Mouse (Mus musculus) heart, embryonic 13.5 days (tissue): Measurements from ENCODE around the gene Krt78. TPM values are rescaled to one million over a fixed set of nuclear protein-coding genes. Genes with fewer than 3 reads are reported as not detected.
A peak's percentile ranks its signal among the peaks of the same experiment; 100 is the strongest.
"Not testable (repeated sequence)": the region's sequence is repeated elsewhere in the genome, so short reads cannot be mapped to it uniquely, and the experiment has no call there.

Experiments used
- ATAC-seq: fragments of 200-750 bp; cut with Nextera tagmentation; 2 replicates; pipeline ENCODE4 v1.8.0; 2017; ENCODE audit warnings: moderate TSS enrichment; ENCODE audit not compliant: insufficient number of reproducible peaks, low FRiP score, low TSS enrichment; ENCODE audit errors: extremely low read depth
- H3K27ac ChIP-seq: fragments of 300-500 bp; sonication (generic); replicated peaks from 2 replicates; pipeline ENCODE4 v1.5.1; 2015; ENCODE audit warnings: moderate library complexity, mild to moderate bottlenecking, inconsistent platforms
- H3K27me3 ChIP-seq: fragments of 300-500 bp; sonication (generic); replicated peaks from 2 replicates; pipeline ENCODE4 v1.6.1; 2015; ENCODE audit warnings: mild to moderate bottlenecking, inconsistent platforms
- H3K36me3 ChIP-seq: fragments of 300-500 bp; sonication (generic); 2 replicates; pipeline ENCODE4 v1.6.1; 2015; ENCODE audit warnings: mild to moderate bottlenecking, inconsistent platforms
- H3K4me1 ChIP-seq: fragments of 300-500 bp; sonication (generic); 2 replicates; pipeline ENCODE4 v1.6.1; 2015; ENCODE audit warnings: inconsistent platforms
- H3K4me2 ChIP-seq: fragments of 300-500 bp; sonication (generic); 2 replicates; pipeline ENCODE4 v1.6.1; 2015; ENCODE audit warnings: inconsistent platforms, mild to moderate bottlenecking, moderate library complexity
- H3K4me3 ChIP-seq: fragments of 300-500 bp; sonication (generic); 2 replicates; pipeline ENCODE4 v1.5.1; 2015; ENCODE audit warnings: moderate library complexity, mild to moderate bottlenecking, inconsistent platforms
- H3K9ac ChIP-seq: fragments of 300-500 bp; sonication (generic); 2 replicates; pipeline ENCODE4 v1.6.1; 2015; ENCODE audit warnings: inconsistent platforms, mild to moderate bottlenecking, moderate library complexity
- H3K9me3 ChIP-seq: fragments of 300-500 bp; sonication (generic); 2 replicates; pipeline ENCODE4 v1.6.1; 2016; ENCODE audit warnings: inconsistent platforms
- WGBS: fragments of 180-500 bp; shearing (Covaris S2); methylation state at CpG from one replicate; pipeline ENCODE4 v1.1.7; 2015; ENCODE audit warnings: mixed read lengths; 5-methylcytosine and 5-hydroxymethylcytosine counted together
- polyA plus RNA-seq: library from polyadenylated mRNA; unstranded; fragments of >200 nt; fragmentation: Nextera tagmentation; extraction: Ambion mirVana; gene quantifications from 2 replicates; pipeline ENCODE4 v1.2.1, GENCODE M21; 2015

The Krt78 gene
- not detected in 2 replicates for polyA plus RNA-seq

DNA sequence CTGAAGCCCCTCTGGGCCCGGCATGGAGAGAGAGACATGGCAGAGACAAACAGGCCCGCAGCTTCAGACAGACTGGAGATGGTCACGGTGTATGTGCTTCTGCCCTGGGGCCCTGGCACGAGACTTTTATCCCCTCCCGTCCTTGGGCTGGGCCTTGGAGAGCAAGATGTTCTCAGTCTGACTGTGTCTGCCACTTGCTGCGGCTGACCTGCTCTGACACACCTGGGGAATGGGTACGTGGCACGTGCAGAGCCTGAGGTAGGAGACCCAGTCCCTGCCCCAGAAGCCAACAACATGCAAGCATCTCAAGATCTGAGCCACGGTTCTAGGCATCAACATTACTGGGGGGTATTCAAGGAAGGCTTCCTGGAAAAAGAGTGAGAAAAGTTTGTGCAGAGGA, at the start of gene Krt78:
Krt78 (minus strand) TSS at position 101 of the 400 bp plus-strand sequence.
- H3K4me2 ChIP-seq: no peak within 1 kb of the TSS
- no peaks in the 10 kb centered on the region for H3K36me3 ChIP-seq
- no peaks in the 10 kb centered on the region for H3K9me3 ChIP-seq
- no peak within 1 kb of the TSS for H3K9ac ChIP-seq
- H3K4me1 ChIP-seq: no peaks in the 10 kb centered on the region
- H3K4me3 ChIP-seq: no peak within 1 kb of the TSS
- no peak within 1 kb of the TSS for H3K27ac ChIP-seq
- ATAC-seq: no peak
- WGBS: 67% methylated on average over 9 of the region's 9 CpGs
- peaks cover 32% of the 10 kb centered on the region for H3K27me3 ChIP-seq

DNA sequence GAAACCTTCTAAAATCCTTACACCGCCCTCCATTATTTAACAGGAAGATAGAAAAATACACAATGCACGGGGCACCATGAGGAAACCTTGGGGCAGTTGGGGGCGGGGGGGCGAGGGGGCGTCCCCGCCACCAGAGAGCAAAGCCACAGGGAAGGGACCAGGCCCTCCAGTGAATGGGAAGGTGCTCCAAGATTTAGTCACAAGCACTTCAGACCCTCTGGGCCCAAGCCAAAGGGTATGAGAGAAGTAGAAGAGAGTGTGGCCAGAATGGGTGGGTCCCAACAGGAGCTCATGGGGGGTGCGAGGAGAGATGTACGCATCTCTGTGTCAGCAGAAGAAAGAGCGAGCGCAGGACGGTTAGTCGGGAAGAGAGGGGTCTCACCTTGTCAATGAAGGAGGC, 49.4 kb upstream of the Krt78 start:
- 18% methylated on average over 12 of the region's 12 CpGs for WGBS
- no peak for ATAC-seq
- H3K27ac ChIP-seq: no peak overlapping the region

DNA sequence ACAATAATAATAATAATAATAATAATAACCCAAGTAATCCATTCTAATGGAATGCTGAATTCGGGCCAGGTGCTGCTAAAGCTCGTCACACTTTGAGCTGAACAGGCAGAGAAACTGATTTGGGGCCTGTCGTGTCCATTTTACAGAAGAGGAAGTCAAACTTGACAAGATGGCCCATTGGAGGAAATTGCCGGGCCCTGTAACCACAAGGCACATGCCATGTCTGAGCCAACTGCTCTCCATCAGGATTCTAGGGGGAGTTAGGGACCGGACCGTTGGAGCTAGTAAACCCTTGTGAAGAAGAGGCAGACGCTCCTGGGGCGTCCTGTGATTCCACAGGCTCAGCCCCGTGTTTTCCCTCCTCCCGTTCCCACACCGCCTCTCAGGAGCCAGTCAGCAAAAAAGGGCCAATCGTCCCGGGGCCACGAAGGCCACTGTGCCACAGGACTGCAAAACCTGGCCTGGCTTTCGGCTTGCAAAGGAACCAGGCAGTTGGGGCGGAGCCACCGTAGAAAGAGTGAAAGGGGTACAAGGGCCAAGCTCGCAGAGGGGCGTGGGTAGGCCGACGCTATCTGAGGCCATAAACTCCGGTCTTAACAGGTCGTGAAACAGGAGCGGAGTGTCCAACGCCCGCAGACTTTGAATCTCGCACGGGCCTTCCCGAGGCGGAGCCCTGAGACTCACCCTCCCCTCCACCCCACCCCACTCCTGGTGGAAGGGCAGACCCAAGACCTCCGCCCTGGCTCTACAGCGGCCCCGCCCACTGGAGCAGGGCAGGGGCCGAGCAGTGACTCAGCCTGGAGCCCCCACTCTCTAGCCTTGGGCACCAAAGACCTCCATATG, 48.8 kb upstream of the Krt78 start:
- peaks cover 58% of the 10 kb centered on the region for H3K27me3 ChIP-seq
- ATAC-seq: peak; percentile 65
- 4% methylated on average over 34 of the region's 34 CpGs for WGBS

More for the DNA sequence above, 49.4 kb upstream of the Krt78 start:
- no peaks in the 10 kb centered on the region for H3K36me3 ChIP-seq
- H3K4me2 ChIP-seq: peak overlapping the region; percentile 70
- H3K4me1 ChIP-seq: peaks cover 18% of the 10 kb centered on the region
- peak overlapping the region; percentile 77 for H3K9ac ChIP-seq
- H3K9me3 ChIP-seq: no peaks in the 10 kb centered on the region
- H3K4me3 ChIP-seq: peak overlapping the region; percentile 57
- H3K27me3 ChIP-seq: peaks cover 64% of the 10 kb centered on the region

DNA sequence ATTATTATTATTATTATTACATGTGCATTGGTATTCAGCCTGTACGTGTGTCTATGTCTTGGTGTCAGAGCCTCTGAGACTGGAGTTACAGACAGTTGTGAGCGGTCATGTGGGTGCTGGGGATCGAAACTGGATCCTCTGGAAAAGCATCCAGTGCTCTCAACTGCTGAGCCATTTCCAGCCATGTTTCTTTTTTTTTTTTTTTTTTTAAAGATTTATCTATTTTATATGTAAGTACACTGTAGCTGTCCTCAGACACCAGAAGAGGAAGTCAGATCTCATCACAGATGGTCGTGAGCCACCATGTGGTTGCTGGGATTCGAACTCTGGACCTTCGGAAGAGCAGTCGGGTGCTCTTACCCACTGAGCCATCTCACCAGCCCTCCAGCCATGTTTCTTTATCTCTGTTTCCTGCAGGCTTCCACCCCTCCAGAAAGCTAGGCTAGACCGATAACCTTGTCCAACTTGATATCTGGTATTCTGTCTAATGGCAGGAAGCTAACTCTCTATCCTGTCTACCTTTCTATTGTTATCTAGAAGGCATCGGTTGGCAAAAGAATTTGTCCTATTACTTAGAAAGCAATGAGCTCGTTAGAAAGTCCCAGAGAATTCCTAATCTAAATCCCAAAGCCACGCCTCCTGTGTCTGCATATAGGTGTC, 45.7 kb upstream of the Krt78 start:
- WGBS: 72% methylated on average over 11 of the region's 11 CpGs
- H3K4me1 ChIP-seq: peaks cover 18% of the 10 kb centered on the region
- no peak for ATAC-seq
- no peak overlapping the region for H3K4me3 ChIP-seq
- H3K4me2 ChIP-seq: no peak overlapping the region
- no peak overlapping the region for H3K9ac ChIP-seq
- H3K36me3 ChIP-seq: no peaks in the 10 kb centered on the region
- peaks cover 7% of the 10 kb centered on the region; the same call in 1 of the 2 replicates for H3K9me3 ChIP-seq
- peaks cover 31% of the 10 kb centered on the region for H3K27me3 ChIP-seq
- no peak overlapping the region for H3K27ac ChIP-seq

More for the DNA sequence above, 48.8 kb upstream of the Krt78 start:
- no peaks in the 10 kb centered on the region for H3K36me3 ChIP-seq
- H3K4me2 ChIP-seq: peak overlapping the region; percentile 70
- no peaks in the 10 kb centered on the region for H3K9me3 ChIP-seq
- H3K4me3 ChIP-seq: peak overlapping the region; percentile 57
- H3K27ac ChIP-seq: no peak overlapping the region
- H3K4me1 ChIP-seq: peaks cover 18% of the 10 kb centered on the region
- H3K9ac ChIP-seq: peak overlapping the region; percentile 77

DNA sequence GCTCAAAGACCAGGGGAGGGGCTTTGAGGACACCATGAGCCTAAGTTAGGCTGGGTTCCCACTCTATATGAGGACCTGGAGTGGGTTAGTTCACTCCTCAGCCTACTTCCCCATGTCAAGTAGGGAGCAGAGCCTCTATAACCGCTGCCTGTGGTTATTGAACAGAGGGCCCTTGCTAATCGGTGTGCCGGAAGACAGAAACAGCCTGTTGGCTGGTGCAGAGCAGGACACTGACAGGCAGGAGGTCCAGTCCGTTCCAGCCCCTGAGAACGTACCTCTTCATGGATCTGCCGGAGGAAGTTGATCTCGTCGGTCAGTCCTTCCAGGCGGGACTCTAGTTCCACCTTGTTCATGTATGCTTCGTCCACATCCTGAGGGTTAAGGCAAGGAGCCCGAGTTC, 45.1 kb upstream of the Krt78 start:
- no peak overlapping the region for H3K9ac ChIP-seq
- H3K4me3 ChIP-seq: no peak overlapping the region
- no peak overlapping the region for H3K27ac ChIP-seq
- peaks cover 15% of the 10 kb centered on the region for H3K4me1 ChIP-seq
- peaks cover 7% of the 10 kb centered on the region; the same call in 1 of the 2 replicates for H3K9me3 ChIP-seq
- H3K4me2 ChIP-seq: no peak overlapping the region
- H3K36me3 ChIP-seq: no peaks in the 10 kb centered on the region
- WGBS: 86% methylated on average over 11 of the region's 11 CpGs
- peaks cover 25% of the 10 kb centered on the region for H3K27me3 ChIP-seq
- no peak for ATAC-seq

DNA sequence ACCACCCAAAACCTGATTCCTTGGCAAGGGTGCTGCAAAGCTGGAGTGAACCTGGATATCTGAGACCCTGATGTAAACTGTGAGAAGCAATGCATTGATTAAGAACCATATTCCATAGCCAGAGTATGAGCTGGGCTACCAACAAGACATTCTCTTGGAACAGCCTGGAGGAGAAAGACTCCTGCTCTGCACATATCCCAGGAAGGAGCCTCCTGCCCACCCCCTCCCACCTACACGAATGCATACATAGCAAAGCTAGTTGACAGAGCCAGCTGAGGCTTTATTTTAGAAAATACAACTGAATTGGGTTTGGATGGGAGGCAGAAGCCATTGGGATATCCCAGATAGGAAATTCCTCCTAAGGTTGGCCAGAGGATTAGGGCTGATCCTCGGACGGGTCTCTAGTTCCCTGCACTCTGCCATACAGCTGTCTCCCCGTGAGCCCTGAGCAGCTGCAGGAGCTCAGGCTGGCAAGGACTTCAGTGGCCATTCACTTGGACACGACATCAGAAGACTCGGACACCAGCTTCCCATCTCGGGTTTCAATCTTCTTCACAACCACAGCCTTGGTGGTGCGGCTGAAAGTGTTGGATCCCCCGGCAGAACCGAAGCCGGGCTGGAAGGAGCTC, 42.5 kb upstream of the Krt78 start:
- ATAC-seq, H3K27me3 ChIP-seq, H3K9me3 ChIP-seq, H3K36me3 ChIP-seq, H3K4me2 ChIP-seq, H3K4me1 ChIP-seq, H3K27ac ChIP-seq, H3K9ac ChIP-seq, H3K4me3 ChIP-seq: not testable (repeated sequence)
- 80% methylated on average over 11 of the region's 11 CpGs for WGBS

DNA sequence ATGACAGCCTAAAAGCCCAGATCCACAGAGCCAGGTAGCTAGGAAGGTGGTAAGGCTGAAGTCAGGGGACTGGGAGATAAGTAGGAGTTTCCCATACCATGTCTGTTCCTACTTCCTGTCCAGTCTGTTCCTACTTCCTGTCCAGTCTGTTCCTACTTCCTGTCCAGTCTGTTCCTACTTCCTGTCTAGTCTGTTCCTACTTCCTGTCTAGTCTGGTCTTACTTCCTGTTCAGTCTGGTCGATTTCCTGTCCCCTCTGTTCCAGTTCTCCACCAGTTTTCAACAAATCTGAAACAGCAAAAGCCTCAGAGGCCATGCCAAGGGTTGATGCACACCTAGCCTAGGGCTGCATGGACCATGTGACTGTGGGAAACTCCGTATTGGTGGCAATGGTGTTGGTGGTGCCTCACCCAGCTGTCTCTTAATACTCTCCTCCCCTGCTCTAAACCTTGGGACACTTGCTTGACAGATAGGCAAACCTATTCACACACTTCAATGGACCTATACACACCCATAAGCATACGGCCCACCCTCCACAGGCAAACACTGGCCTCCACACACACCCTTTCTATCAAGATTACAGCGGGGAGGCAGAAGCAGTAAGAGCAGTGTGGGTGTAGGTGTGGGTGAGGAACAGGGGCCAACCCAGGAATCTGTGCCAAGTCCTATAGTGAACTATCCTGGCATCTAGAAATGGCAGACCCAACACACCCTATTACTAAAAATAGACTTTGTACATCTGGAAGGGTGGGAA, 41.6 kb upstream of the Krt78 start:
- no peaks in the 10 kb centered on the region for H3K27me3 ChIP-seq
- H3K36me3 ChIP-seq: no peaks in the 10 kb centered on the region
- H3K4me1 ChIP-seq: no peaks in the 10 kb centered on the region
- H3K9me3 ChIP-seq: peaks cover 7% of the 10 kb centered on the region; the same call in 1 of the 2 replicates
- H3K4me3 ChIP-seq: no peak overlapping the region
- no peak for ATAC-seq
- H3K4me2 ChIP-seq: no peak overlapping the region
- no peak overlapping the region for H3K27ac ChIP-seq
- H3K9ac ChIP-seq: no peak overlapping the region
- 80% methylated on average over 4 of the region's 4 CpGs for WGBS

DNA sequence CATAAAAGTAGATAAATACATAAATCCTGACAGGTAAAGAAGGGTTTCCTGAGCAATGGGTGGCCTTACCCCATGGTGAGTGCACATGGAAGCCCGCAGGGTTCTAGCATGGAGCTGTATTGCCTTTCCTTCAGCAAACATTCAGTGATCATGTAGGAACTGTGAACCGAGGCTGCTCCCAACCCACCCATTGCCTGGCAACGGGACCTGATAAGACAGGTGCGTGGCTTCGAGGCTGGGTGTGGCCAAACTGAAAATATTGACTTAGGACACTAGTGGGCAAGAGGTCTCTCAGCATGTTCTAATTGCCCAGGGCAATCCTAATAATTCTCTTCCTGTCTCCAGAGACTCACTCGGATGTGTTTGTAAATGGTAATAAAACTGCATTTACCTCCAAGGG, 40.3 kb upstream of the Krt78 start:
- WGBS: 83% methylated on average over 6 of the region's 6 CpGs
- no peak overlapping the region for H3K27ac ChIP-seq
- H3K9ac ChIP-seq: no peak overlapping the region
- no peak overlapping the region for H3K4me3 ChIP-seq
- H3K4me1 ChIP-seq: no peaks in the 10 kb centered on the region
- ATAC-seq: no peak
- peaks cover 7% of the 10 kb centered on the region; the same call in 1 of the 2 replicates for H3K9me3 ChIP-seq
- no peak overlapping the region for H3K4me2 ChIP-seq
- no peaks in the 10 kb centered on the region for H3K27me3 ChIP-seq
- H3K36me3 ChIP-seq: no peaks in the 10 kb centered on the region

DNA sequence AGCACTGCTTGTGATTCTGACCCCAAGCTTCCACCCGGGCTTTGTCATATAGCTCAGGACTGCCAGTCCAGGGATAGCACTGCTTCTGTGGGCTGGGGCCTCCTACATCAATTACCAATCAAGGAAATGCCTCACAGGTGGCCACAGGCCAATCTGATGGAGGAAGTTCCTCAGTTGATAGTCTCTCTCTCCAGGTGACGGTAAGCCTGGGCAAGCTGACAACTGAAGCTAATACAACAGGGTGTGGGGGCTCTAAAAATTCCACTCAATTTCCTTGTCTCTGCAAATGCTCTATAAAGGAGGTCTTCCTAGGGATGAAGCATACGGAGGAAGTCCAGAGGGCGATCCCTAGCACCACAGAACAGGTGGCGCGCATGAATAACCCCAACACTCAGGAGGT, 36.9 kb upstream of the Krt78 start:
- Histone ChIP-seq H3K36me3 (no peaks in the 10 kb centered on the region), H3K9ac (no peak overlapping the region), H3K4me2 (no peak overlapping the region), H3K4me3 (no peak overlapping the region), H3K27me3 (no peaks in the 10 kb centered on the region), H3K4me1 (0 out of 2 replicates have a peak, but pooled peaks cover 3% of the 10 kb centered on the region), H3K27ac (no peak overlapping the region), H3K9me3 (peaks cover 7% of the 10 kb centered on the region; the same call in 1 of the 2 replicates)
- ATAC-seq: no peak
- 82% methylated on average over 6 of the region's 6 CpGs for WGBS

DNA sequence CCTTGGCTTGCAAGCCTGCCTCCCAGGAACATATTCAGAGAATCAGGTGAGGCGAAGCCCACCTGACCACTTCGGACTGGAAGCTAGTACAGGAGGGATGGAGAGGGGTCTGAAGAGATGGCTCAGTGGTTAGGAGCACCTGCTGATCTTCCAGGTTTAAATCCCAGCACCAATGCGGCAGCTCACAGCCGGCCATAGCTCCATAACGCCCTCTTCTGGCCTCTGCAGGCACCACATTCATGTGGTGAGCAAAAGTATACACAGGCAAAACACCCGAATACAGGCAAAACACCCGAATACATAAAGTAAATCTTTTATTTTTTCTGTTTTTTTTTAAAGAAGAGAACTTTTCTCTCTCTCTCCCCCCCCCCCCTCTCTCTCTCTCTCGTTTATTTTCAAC, 34.6 kb upstream of the Krt78 start:
- 62% methylated on average over 8 of the region's 8 CpGs for WGBS
- Histone ChIP-seq H3K27ac (no peak overlapping the region), H3K36me3 (no peaks in the 10 kb centered on the region), H3K4me3 (no peak overlapping the region), H3K4me2 (no peak overlapping the region), H3K9me3 (no peaks in the 10 kb centered on the region), H3K4me1 (0 out of 2 replicates have a peak, but pooled peaks cover 7% of the 10 kb centered on the region), H3K27me3 (no peaks in the 10 kb centered on the region), H3K9ac (peak overlapping the region; percentile 20; the same call in 1 of the 2 replicates)
- ATAC-seq: no peak
